Mouse (Mus musculus) mesoderm, embryonic 11.5 days (tissue): ENCODE measurements at regions not wholly inside any gene's neighbourhood (a gene's known extent, or its start where the extent isn't known, plus 50 kb on each side); places are given as distances from the start of the nearest gene placed in this dataset.

Source experiments
- DNase-seq: peaks from one replicate; pipeline ENCODE4 v3.0.0-alpha.2; 2012; ENCODE audit warnings: low read depth, low spot score

DNA sequence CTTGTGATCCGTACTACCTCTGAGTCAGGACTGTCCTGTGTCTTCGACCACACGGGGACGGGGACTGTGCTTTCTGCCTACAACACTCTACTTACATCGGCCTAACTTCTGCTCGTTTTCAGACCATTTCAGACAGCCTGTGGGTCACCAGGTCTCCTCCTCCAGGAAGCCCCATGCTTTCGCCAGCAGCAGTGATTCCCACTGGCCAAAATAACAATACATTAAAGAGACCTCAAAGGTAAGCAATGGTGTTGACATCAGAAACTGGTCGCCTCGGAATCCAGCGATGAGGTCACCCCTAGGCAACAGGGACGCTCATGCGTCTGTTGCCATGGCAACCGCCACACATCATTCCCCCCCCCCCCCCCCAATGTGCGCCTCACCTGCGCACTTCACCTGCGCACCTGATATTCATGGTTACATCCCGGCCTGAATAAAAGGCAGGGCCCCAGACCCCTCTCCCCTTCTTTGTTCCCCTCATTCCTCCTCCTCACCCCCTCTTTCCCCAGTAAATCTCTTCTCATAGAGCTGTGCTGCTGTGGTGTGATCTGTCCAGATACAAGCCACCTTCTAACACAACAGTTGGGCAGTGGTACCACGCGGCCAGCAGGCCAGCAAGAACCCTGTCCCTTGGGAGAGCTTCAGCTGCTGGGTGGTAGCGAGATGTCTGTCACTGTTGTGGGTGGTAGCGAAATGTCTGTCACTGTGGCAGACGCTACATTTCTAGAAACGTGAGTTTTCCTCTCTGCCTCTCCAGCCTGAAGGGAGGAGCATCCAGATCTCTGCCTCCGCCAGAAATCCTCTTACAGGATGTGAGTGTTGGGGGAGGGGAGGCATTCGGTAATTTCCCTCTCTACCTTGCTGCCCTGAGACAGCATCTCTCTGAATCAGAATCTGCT, 145.0 kb downstream of the Setd4 start:
- DNase-seq: no peak

DNA sequence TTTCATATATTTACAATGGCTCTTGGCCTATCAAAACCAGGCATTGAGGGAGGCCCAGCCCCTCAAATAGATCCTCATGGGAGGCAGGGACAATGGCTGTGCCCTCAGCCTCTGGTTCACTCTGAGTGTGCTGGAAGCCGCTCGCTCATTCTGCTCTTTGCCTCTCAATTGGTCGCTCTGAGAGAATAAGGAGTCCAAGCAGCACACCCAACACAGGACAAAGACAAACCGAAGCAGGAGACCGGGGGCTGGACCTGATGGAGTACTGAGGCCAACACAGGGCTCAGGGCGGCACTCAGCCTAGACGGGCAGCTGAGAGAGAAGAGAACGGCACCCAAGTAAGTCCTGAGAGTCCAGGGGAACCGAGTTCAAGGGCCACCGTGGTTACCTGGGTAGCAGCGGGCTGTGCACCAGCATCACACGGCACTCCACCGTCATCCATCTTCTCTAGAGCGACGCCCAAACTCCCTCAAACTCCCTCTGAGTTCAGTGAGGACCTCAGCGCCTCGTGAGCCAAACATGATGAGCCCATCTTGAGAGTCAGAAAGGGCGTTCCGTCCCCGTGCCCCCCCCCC, 145.8 kb downstream of the Setd4 start:
- DNase-seq: no peak

DNA sequence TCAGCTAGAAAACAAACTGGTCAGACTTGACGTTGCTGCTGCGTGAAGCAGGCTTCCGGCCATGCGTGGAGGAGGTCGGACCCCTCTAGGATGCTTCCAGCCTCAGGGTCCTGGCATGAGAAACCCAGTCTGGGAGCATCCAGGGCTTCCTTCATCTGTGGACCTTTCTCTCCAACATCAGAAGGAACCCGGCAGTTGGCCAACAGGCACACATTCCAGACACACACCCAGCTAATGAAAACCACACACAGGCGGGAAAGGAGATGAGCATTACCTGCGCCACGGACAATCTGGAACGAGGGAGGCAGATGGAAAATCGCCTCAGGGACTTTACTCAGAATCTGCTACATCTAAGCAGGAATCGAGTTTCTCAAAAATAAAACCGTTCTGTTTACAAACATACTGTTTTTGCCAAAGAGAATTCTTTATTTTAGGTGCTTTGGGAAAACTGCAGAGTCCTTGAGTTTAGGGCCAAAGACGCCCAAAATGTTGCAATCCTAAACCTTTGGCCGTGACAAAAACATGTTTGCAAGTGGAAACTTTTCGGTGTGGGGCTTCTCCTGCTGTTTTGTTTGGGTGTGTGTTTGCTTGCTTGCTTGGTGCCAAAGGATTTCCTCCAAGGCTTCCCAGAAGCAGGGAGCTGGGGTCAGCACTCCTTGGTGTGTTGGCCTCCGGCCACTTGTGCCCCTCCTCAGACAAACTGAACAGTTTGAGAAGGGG, 147.0 kb downstream of the Setd4 start:
- DNase-seq: no peak

DNA sequence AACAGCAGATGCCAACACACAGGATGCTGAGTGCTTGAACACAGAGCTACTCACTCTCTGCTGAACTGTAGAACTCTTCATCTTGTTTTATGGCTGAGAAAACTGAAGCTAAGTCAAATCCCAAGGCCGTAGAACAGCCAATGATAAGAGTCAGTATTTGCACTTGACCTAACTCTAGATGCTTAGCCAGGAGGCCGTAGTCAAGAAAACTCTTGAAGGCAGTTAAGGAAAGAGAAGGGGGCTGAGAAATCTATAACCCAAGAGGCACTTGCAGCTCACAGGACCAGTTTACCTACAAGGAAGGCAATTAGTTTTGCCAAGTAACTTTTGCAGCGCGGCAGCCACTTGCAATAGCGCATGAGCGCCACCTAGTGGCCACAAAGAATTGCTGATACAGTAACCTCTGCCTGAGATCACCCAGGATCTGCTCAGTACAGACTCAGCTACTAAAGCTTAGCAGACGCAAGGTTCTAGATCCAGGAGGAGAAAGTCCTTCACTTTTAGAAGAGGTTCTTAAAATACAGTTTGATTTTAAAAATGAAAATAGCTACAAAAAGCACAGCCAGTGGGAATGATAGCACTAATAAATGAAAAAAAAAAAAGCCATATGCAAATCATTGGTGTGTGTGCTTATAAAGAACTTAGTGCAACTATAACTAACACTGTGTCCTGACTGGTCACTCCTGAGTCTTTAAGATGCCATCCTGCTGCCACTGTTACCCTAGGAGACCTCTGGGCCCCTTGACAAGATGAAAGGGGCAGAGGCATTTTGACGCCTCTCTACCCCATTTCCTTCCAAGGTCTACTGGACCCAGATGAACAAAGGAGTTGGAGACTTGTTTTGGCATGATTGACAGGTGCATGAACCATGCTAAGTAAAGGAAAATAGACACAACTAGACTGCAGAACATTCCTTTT, 149.5 kb downstream of the Setd4 start:
- DNase-seq: peak; percentile 89

DNA sequence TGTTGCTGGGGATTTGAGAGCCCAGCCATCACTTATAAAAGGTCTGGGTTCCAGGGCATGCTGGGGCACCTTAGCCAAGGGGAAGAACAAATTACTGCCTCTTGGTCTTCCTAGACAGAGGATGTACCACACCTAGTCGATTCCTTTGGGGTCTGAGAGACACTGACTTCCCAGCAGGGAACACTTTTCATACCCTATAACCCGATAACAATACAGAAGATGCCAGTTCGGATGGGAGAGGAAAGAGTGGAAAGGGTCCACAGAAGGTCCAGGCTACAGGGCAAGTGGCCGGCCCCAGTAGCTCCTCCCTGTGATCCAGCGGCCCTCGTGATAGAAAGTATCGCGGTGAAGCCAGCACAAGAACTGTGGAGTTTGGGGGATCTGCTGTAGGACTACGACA, 150.8 kb downstream of the Setd4 start:
- DNase-seq: no peak

DNA sequence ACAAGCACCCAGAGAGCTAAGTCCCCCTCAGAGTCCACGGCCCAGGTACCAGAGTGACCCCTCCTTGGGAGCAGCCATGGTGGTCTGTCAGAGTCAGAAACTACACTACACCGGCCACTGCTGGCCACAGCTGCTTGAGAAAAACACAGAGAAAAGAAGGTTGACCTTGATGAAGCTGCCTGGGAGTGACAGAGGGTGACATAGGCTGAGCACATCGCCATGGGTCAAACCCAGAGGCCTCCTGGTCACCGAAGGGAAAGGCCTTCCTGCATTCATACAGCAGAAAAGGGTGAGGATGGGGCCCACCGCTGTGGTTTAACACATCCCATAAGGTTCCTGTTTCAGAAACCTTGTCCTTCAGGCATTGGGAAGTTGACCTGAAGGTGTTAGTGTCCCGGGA, 153.0 kb downstream of the Setd4 start:
- DNase-seq: no peak

DNA sequence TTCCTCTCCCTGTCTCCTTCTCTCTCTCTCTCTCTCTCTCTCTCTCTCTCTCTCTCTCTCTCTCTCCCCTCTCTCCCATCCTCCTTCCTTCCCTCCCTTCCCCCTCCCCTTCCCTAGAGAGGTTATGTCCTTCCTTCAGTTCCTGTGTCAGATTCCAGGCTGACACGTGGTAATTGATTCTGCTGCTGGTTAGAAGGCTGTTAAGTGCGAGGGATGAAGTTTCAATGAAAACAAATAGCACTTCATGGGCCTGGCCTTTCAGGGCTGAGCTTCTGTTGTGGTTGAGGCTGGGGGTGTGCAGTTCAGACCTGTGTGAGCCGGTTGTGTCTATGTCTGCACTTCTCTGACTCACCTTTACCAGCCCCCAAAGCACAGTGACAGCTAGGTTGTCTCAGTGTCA, 153.9 kb downstream of the Setd4 start:
- peak; percentile 69 for DNase-seq

DNA sequence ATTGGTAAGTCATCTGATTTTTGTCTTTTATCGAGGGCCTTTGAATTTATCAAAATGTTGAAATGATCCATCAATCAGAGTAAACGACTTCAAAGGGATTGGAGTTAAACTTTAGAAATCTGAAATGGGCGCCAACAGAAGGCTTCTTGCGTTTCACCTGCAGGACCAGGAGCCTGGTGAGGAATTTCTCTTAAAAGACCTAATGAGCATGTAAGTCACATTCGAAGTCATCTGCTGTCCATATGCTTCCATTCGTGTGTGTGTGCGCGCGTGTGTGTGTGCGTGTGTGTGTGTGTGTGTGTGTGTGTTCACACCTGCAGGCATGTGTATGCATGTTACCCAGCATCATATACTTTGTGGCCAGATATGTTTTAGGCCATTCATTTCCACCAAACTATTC, 155.7 kb downstream of the Setd4 start:
- no peak for DNase-seq

DNA sequence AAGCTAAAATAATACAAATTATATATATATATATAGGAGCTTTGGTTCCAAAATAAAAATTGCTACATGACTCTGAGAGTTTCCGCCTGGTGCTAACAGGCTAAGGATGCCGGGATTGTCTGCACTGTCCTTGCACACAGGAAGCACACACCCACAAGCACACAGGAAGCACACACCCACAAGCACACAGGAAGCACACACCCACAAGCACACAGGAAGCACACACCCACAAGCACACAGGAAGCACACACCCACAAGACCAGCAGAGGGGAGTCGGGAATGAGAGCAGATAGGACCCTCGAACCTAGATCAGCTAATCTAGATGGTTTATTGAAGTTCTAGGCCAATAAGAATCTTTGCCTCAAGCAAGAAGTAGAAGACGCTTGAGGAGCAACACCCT, 156.9 kb downstream of the Setd4 start:
- DNase-seq: no peak

DNA sequence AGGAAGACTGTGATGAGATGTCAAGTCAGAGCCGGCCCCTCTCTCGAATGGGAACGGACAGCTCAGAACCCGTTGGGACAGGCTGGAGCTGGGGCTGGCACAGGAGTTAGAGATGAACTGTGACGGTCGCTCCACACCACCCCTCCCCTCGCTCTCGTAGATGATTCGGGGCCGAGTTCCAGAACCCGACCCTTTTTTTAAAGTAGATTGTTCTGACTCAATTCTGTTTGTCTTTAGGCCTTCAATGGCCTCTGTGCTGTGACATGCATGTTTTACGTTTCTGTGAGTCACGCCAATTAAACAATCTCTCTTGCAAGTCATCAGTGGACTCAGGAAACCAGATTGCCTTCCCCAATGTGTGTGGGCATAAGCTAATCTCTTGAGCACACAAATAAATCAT, 157.7 kb downstream of the Setd4 start:
- no peak for DNase-seq

DNA sequence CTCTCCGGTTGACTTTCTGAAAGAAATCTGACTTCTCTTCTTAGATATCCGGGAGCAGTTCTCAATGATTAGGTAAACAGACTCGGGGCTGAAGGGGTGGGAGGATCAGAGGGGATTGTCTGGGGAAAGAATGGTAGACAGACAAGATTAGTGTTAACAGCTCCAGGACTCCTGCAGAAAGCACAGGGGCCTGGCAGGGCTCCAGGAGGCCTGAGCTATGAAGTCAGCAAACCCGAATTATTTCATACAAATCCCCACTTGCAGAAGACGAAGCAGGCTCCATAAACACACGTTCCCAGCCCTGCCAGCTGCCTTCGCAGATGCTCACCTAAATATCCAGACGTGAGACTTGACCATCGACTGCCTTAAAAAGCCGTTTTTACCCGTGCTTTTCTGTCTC, 161.0 kb downstream of the Setd4 start:
- no peak for DNase-seq

DNA sequence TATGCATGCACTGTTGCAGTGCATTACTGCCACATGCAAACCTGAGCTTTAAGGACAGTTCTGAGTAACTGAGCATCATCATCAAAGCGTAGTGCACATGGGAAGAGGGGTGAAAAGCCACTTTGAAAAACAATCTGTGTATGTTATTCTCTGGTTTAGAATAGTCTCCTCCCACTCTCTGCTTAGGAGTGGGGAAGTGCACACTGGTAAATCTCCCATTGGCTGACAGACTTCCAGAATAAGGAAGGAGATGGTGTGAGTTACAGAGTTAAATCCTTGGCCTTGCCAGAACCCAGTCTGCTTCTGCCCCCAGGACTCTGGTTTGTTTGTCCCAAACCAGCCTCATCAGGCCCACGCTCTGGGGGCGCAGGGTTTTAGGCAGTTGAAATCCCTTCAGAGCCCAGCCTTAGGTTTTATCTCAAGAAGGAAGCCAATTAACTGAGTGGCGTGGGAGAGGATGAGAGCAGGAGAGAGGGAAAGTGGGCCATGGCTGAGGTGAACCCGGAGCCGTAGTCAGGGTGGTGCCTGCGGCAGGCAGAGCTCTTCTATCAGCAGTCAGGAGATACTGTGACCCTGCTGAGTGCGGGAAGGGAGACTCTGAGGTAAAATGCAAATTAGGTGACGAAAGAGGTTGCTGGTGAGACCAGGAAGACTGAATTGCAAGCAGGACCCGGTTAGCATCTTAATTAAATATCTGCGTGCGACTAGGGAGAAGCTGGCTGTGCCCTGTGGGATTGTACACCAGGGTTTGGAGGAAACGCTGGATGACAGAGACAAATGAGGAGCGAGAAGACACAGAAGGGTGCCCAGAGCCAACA, 166.0 kb downstream of the Setd4 start:
- DNase-seq: no peak

DNA sequence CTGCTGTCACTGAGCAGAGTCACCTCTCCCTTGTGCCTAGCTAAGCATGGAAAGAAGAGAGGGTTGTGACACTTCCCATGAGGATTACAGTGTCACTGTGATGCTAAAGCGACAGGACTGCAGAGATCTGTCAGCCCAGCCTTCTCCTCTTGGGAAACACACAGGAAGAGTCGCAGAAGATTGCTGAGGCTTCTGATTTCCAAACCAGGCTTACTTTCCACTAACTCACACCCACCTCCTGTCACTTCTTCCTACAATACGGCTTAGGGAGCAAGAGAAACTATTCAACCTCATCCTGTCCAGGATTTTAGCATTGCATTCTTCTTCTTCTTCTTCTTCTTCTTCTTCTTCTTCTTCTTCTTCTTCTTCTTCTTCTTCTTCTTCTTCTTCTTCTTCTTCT, 167.1 kb downstream of the Setd4 start:
- DNase-seq: no peak

DNA sequence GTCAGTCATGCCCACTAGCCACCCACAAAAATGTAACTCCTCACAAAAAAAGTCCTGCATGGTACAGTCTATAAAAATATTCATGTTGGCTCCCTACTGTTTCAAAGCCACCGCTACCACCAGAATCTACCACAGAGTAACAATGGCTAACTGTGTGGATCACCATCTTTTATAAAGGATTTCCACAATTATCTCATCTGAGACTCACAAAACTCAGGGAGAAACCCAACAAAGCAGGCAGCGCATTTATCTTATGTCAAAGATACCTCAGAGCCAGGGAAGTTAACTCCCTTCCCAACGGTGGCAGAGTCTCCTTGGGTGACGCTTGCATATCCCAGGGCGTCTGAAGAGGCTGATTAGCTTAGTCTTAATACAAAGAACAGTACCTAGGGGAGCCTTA, 172.5 kb downstream of the Setd4 start:
- no peak for DNase-seq

DNA sequence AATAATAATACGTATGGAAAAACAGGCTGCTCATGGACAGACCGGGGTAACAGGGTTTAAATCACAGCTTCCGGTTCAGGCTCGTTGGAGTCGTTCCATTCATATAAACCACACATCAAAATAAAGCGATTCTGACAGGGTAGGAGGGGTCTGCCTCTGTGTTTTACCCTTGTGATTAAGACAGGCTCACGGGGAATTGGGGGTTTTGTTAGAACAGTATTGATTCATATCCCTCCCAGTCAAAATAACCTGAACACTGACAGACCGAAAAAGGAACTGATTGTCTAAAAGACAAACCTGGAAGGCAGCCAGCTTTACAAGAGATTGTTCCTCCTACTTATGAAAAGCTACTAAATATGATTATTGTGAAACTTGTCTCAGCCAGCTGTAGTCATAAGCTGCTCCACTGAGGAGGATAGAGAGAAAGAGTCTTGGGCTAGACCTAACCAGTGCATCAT, 174.5 kb downstream of the Setd4 start:
- no peak for DNase-seq

DNA sequence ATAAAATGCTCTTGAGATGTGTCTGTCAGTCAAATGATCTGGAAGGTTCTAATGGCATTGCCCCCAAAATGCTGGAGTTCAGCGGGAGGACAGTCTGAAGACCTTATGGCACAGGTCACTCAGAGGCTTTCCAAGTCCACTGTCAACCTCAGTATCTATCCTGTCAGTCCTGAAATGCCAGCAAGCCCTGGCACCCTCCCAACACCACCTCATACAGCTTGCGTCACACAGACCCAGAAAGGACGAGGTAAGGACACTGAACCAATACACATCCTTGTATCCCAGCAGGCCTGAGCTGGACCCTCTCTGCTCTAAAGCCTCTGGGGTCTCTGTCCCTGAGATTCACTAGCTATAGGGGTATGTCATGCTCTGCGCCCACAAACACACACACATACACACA, 176.6 kb downstream of the Setd4 start:
- DNase-seq: no peak

DNA sequence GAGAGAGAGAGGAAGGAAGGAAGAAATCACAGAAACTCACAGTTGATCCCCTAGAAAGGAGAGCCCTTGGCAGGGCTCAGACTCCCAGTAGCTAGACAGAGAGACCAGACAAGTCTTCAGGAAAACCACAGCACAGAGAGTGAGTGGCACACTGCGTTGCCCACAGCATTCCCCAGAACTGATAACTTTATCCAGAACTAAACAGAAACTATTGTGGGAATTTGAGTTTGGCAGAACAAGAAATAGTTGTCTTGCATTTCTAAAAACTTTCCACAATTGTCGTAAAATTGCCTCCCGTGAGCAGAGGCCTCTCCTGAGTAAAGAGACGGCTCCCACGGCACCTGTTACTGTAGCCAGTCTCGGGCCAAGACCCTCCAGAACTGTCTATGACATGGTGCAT, 178.1 kb downstream of the Setd4 start:
- no peak for DNase-seq

DNA sequence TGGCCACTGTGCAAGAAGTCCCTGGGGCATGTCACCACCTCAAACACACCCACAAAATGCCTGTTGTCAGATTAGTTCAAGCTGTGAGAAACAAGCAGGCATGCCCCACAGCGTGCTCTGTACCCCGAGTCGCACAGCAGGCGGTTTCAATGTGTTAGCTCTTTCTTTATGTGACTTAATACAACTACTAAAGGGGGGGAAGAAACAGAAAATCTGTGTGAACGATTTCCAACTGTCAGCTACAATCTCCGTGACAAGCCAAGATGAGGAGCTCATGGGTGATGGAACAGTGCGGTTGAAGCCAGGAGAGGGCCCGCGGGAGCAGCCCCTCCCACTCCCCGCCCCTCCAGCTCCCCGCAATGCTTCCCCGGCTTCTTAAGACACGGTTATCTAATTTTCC, 180.7 kb downstream of the Setd4 start:
- no peak for DNase-seq

DNA sequence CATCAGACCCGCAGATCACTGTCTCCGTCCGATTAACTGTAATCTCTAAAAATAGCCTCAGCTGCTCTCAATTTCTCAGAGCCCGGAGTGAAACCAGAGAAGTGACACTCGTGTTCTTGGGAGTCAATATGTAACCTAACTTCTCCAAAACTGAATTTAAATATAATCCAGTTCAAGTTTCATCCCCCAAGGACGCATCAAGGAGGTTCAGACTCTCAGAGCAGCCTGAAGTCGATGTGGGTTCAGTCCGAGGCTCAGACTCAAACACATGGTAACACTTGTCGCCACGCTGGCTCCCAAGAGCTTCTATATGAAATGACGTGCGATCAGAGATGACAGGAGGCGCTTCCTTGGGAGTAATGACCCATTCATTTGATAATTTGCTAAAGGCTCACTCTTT, 181.6 kb downstream of the Setd4 start:
- DNase-seq: peak; percentile 46

DNA sequence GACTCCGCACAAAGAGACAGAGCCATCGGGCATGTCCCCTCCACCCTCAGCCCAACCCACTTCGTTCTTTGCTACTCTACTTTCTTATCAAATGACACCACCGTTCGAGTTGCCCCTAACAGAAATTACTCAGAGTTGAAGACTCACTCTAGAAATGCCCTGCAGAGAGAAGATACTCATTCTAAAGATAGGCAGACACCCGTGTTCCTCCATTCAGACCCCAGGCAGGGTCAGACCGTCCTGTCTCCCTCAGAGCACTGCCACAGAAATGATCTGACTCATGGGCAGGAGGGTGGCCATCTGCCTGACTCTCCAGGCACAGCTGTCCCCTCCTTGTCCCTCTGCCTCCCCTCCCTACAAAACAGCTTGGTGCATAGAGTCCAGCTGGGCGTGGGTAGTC, 185.6 kb downstream of the Setd4 start:
- no peak for DNase-seq

DNA sequence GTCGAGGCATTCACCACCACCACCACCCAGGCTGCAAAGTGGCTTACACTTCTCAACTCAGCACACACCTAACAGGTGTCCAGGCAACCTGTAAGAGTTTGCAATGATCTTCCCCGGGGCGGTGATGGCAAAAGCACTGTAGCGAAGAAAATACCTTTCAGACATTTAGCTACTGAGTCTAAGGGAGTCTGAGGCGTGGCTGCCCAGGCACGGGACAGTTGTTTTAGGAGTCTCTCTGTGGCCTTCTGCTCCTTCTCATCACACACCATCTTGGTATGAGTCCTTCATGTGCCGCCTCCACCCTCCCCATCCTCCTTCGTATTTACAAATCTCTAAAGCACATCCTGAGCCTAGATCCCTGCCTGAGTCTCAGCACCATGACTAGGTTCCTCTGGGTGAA, 186.0 kb downstream of the Setd4 start:
- DNase-seq: no peak
